Mouse (Mus musculus) G1E (cell line): ENCODE measurements at regions not wholly inside any gene's neighbourhood (a gene's known extent, or its start where the extent isn't known, plus 50 kb on each side); places are given as distances from the start of the nearest gene placed in this dataset.
"Not testable (repeated sequence)": the region's sequence is repeated elsewhere in the genome, so short reads cannot be mapped to it uniquely, and the experiment has no call there.

Source experiments
- CTCF ChIP-seq: IDR thresholded peaks from 2 replicates; pipeline ENCODE4 v1.5.1; 2012; ENCODE audit warnings: low read depth, low read length, inconsistent platforms, mixed read lengths
- GATA1 ChIP-seq: IDR thresholded peaks from 2 replicates; pipeline ENCODE4 v1.6.1; 2012; ENCODE audit warnings: borderline replicate concordance, low read length, inconsistent platforms, mixed read lengths
- POLR2AphosphoS5 ChIP-seq: IDR thresholded peaks from 2 replicates; pipeline ENCODE4 v1.6.1; 2012; ENCODE audit warnings: low read depth, low read length, inconsistent platforms; ENCODE audit not compliant: insufficient replicate concordance
- TAL1 ChIP-seq: conservative IDR thresholded peaks from 2 replicates; pipeline ENCODE4 v1.6.1; 2012; ENCODE audit warnings: low read depth, low read length, inconsistent platforms, mixed read lengths

DNA sequence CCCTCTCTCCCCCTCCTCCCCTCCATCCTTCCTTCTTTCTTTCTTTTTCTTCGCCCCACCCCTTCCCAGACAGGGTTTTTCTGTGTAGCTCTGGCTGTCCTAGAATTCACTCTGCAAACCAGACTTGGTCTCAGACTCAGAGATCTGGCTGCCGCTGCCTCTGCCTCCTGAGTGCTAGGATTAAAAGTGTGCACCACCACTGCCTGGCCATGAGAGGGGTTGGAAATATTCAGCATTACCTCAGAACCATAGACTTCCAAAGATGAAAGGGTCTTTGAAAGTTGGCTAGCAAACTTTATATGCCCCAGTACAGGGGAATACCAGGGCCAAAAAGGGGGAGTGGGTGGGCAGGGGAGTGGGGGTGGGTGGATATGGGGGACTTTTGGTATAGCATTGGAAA is 122.7 kb upstream of the Pfn2 start:
- not testable (repeated sequence) for TF ChIP-seq GATA1, CTCF, POLR2AphosphoS5, TAL1
